Mouse (Mus musculus) limb, embryonic 14.5 days (tissue): ENCODE measurements around the gene Fam168b. TPM values are rescaled to one million over a fixed set of nuclear protein-coding genes. Genes with fewer than 3 reads are reported as not detected.

Source experiments
- ATAC-seq: fragments of 200-750 bp; cut with Nextera tagmentation; 2 replicates; pipeline ENCODE4 v1.8.0; 2017; ENCODE audit warnings: low read depth, moderate number of reproducible peaks, moderate TSS enrichment; ENCODE audit not compliant: low FRiP score
- DNase-seq: peaks from one replicate; pipeline ENCODE4 v3.0.0-alpha.2; 2015; ENCODE audit warnings: low spot score
- H3K27ac ChIP-seq: fragments of 300-500 bp; sonication (generic); replicated peaks from 2 replicates; pipeline ENCODE4 v1.5.1; 2014; ENCODE audit warnings: low read depth, mild to moderate bottlenecking, low read length, moderate library complexity, mixed read lengths
- H3K27me3 ChIP-seq: fragments of 300-500 bp; sonication (generic); 2 replicates; pipeline ENCODE4 v1.6.1; 2014; ENCODE audit warnings: low read length, mixed read lengths; ENCODE audit not compliant: control insufficient read depth, insufficient read depth
- H3K36me3 ChIP-seq: fragments of 300-500 bp; sonication (generic); 2 replicates; pipeline ENCODE4 v1.6.1; 2014; ENCODE audit warnings: mild to moderate bottlenecking, low read length, moderate library complexity, mixed read lengths; ENCODE audit not compliant: control insufficient read depth, insufficient read depth
- H3K4me1 ChIP-seq: fragments of 300-500 bp; sonication (generic); 2 replicates; pipeline ENCODE4 v1.6.1; 2014; ENCODE audit warnings: antibody characterized with exemption, low read length, mixed read lengths; ENCODE audit not compliant: control insufficient read depth, insufficient read depth
- H3K4me2 ChIP-seq: fragments of 300-500 bp; sonication (generic); replicated peaks from 2 replicates; pipeline ENCODE4 v1.6.1; 2014; ENCODE audit warnings: low read depth, mild to moderate bottlenecking, low read length, moderate library complexity; ENCODE audit not compliant: severe bottlenecking
- H3K4me3 ChIP-seq: fragments of 300-500 bp; sonication (generic); replicated peaks from 2 replicates; pipeline ENCODE4 v1.5.1; 2014; ENCODE audit warnings: low read length
- H3K9ac ChIP-seq: fragments of 300-500 bp; sonication (generic); 2 replicates; pipeline ENCODE4 v1.6.1; 2014; ENCODE audit warnings: mild to moderate bottlenecking, low read depth, low read length, moderate library complexity; ENCODE audit not compliant: severe bottlenecking
- H3K9me3 ChIP-seq: fragments of 300-500 bp; sonication (generic); 2 replicates; pipeline ENCODE4 v1.6.1; 2016; ENCODE audit warnings: low read length; ENCODE audit not compliant: control insufficient read depth
- POLR2A ChIP-seq: fragments of 200-500 bp; IDR thresholded peaks from 2 replicates; pipeline ENCODE4 v1.8.0; 2012; ENCODE audit warnings: inconsistent platforms, mild to moderate bottlenecking, moderate library complexity, borderline replicate concordance; ENCODE audit not compliant: insufficient read depth, insufficient read length; ENCODE audit errors: extremely low read depth
- WGBS: fragments of 180-500 bp; shearing (Covaris S2); extraction: QIAGEN DNeasy Blood & Tissue Kit; methylation state at CpG from one replicate; pipeline ENCODE4 v1.1.7; 2014; 5-methylcytosine and 5-hydroxymethylcytosine counted together
- polyA plus RNA-seq, 2 experiments: library from polyadenylated mRNA; depleted of rRNA in 1 of 2; stranded (reverse) in 1 of 2; unstranded in 1 of 2; fragments of >200 nt; fragmentation: Nextera tagmentation in 1 of 2; extraction: Ambion mirVana in 1 of 2; gene quantifications; 2 replicates each; pipeline versions ENCODE4 v1.2.1 to v1.2.3; 2012 to 2014

Fam168b gene
- polyA plus RNA-seq, 2 experiments: 76.7 to 210 TPM

- WGBS: 79% methylated on average over 7 of the region's 7 CpGs
- TF ChIP-seq POLR2A: no peak
- no peaks in the 10 kb centered on the region for H3K27me3 ChIP-seq
- H3K9me3 ChIP-seq: no peaks in the 10 kb centered on the region
- H3K4me3 ChIP-seq: no peak overlapping the region
- no peak for DNase-seq
- no peaks in the 10 kb centered on the region for H3K4me1 ChIP-seq
- H3K36me3 ChIP-seq: peaks cover 8% of the 10 kb centered on the region
- no peak overlapping the region for H3K4me2 ChIP-seq
- no peak overlapping the region for H3K9ac ChIP-seq
- no peak for ATAC-seq
- no peak overlapping the region for H3K27ac ChIP-seq
Measured at GRCm38 (mm10) chr1:34860205-34860604, 17.3 kb upstream of the Fam168b start.

- H3K4me2 ChIP-seq: no peak overlapping the region
- H3K27me3 ChIP-seq: no peaks in the 10 kb centered on the region
- DNase-seq (no peak), ATAC-seq (no peak)
- no peaks in the 10 kb centered on the region for H3K9me3 ChIP-seq
- H3K9ac ChIP-seq: no peak overlapping the region
- 88% methylated on average over 3 of the region's 3 CpGs for whole genome bisulfite sequencing
- peaks cover 8% of the 10 kb centered on the region for H3K36me3 ChIP-seq
- no peak for TF ChIP-seq POLR2A
- H3K4me3 ChIP-seq: no peak overlapping the region
- no peaks in the 10 kb centered on the region for H3K4me1 ChIP-seq
- H3K27ac ChIP-seq: no peak overlapping the region
Measured at GRCm38 (mm10) chr1:34859761-34860160, 16.9 kb upstream of the Fam168b start.

DNA sequence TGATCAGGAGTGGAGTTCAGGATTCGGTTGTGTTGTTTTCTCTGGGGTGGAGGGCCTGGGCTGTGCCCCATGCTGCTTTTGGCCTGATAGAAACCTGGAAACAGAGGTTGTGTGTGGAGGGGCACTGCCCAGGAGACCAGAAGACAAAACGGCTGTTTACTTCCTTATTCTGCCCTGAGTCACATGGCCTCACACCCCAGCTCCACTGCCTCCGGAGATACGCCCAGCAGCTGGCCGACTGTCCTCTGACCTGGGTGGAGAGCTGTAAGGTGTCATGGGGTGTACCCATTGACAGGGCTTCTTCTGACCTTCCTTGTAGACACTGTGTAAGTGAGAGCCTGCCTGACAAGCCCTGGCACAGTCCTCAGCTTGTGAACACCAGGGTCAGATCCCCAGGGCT is 15.8 kb upstream of the Fam168b start:
- Histone ChIP-seq H3K4me3 (no peak overlapping the region), H3K27me3 (no peaks in the 10 kb centered on the region), H3K36me3 (peaks cover 8% of the 10 kb centered on the region), H3K4me2 (no peak overlapping the region), H3K27ac (no peak overlapping the region), H3K9me3 (no peaks in the 10 kb centered on the region), H3K4me1 (no peaks in the 10 kb centered on the region), H3K9ac (no peak overlapping the region)
- WGBS: 66% methylated on average over 5 of the region's 5 CpGs
- TF ChIP-seq POLR2A: no peak
- no peak; the same call in 1 of the 2 replicates for ATAC-seq
- DNase-seq: no peak

- H3K9me3 ChIP-seq: no peaks in the 10 kb centered on the region
- no peaks in the 10 kb centered on the region for H3K27me3 ChIP-seq
- H3K4me2 ChIP-seq: no peak overlapping the region
- TF ChIP-seq POLR2A: no peak
- H3K27ac ChIP-seq: no peak overlapping the region
- no peak overlapping the region for H3K4me3 ChIP-seq
- 78% methylated on average over 12 of the region's 12 CpGs for WGBS
- no peak for ATAC-seq
- no peaks in the 10 kb centered on the region for H3K4me1 ChIP-seq
- H3K9ac ChIP-seq: no peak overlapping the region
- no peaks in the 10 kb centered on the region for H3K36me3 ChIP-seq
- no peak for DNase-seq
Measured at GRCm38 (mm10) chr1:34855056-34855739, 12.3 kb upstream of the Fam168b start.

GRCm38 (mm10) chr1:34853786-34854185 is 10.9 kb upstream of the Fam168b start:
- WGBS: 86% methylated on average over 2 of the region's 2 CpGs
- H3K36me3 ChIP-seq: no peaks in the 10 kb centered on the region
- H3K27me3 ChIP-seq: no peaks in the 10 kb centered on the region
- H3K9ac ChIP-seq: no peak overlapping the region
- DNase-seq (no peak), ATAC-seq (no peak)
- H3K9me3 ChIP-seq: no peaks in the 10 kb centered on the region
- no peak for TF ChIP-seq POLR2A
- H3K4me3 ChIP-seq: no peak overlapping the region
- H3K27ac ChIP-seq: no peak overlapping the region
- H3K4me1 ChIP-seq: no peaks in the 10 kb centered on the region
- H3K4me2 ChIP-seq: no peak overlapping the region
